Mouse (Mus musculus) liver, embryonic 14.5 days (tissue): ENCODE data around the gene Rcan1.

Experiments used
- CTCF ChIP-seq: IDR thresholded peaks from 2 replicates; pipeline ENCODE4 v1.5.1; 2016; ENCODE audit warnings: antibody characterized with exemption, low read depth, control low read depth
- EP300 ChIP-seq: IDR thresholded peaks from 2 replicates; pipeline ENCODE4 v1.6.1; 2016; ENCODE audit warnings: antibody characterized with exemption, low read depth

DNA sequence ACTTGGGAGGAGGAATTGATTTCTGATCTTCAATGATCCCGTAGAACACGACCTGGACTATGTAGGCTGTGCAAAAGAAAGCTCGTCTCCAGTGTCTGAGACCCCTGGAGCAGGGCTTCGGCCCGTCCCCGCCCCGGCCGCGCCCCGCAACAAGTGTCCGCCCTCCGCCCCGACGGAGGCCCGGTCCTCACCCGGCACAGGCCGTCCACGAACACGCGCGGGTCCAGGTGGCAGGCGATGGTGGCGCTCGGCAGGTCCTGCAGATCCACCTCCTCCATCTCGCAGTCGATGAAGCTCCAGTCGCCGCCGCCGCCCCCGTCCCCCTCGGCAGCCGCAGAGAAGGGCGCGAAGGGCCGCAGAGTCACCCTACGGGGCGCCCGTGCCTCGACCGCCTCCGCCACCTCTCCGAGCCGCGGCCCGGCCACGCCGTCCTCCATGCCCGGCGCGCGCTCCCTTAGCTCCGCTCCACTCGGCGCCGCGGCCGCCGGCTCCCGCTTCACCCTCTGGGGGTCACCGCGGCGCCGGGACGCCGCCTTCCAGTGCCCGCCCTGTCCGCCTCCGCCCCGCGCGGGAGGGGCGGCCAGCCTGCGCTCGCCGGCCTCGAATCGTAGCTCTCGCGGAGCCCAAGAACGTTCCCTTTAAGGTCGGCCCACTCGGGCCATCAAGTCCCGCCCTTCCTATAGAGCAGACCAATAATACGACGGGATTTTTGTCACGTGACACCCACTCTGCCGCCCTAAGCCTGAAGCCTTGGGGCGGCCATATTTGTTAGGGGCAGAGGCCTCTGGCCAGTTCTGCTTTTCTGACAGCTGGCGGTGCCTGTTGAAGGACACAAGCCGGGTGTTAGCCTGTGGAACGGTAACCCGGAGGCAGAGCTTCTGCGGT lies 4.8 kb downstream of the Rcan1 start:
- TF ChIP-seq CTCF (peak; percentile 34), EP300 (no peak)
